Mouse (Mus musculus): ENCODE measurements around the gene Slc37a1. TPM values are rescaled to one million over a fixed set of nuclear protein-coding genes. Genes with fewer than 3 reads are reported as not detected.

Gene Slc37a1
- polyA plus RNA-seq, 1 experiment from 2014 or later, result 2.4 TPM

- Histone ChIP-seq H3K9me3 (replicated peaks; ENCODE audit: control insufficient read depth, low read length) (no peaks in the 10 kb centered on the region), H3K9ac (ENCODE audit: low read depth, low read length) (no peak overlapping the region), H3K4me3 (ENCODE audit: low read depth, low read length) (no peak overlapping the region), H3K27me3 (ENCODE audit: control insufficient read depth, insufficient read depth, low read depth, low read length) (no peaks in the 10 kb centered on the region), H3K27ac (ENCODE audit: low read length) (no peak overlapping the region), H3K4me2 (ENCODE audit: low read depth, low read length) (no peak overlapping the region), H3K4me1 (ENCODE audit: control insufficient read depth, low read depth, low read length) (no peaks in the 10 kb centered on the region; the same call in none of the 2 replicates), H3K36me3 (ENCODE audit: control insufficient read depth, insufficient read depth) (no peaks in the 10 kb centered on the region)
- no peak for ATAC-seq (ENCODE audit: low read depth)
- 35% methylated on average over 3 of the region's 3 CpGs for WGBS (ENCODE audit: insufficient replicate concordance)
Observed at GRCm38 (mm10) chr17:31316998-31317397, 30.4 kb downstream of the Slc37a1 start.

GRCm38 (mm10) chr17:31317521-31318272, 31.1 kb downstream of the Slc37a1 start:
- no peak for ATAC-seq (ENCODE audit: low read depth)
- H3K4me1 ChIP-seq (ENCODE audit: control insufficient read depth, low read depth, low read length), result no peaks in the 10 kb centered on the region; the same call in none of the 2 replicates

GRCm38 (mm10) chr17:31318906-31319767, 32.5 kb downstream of the Slc37a1 start:
- no peak overlapping the region for H3K9ac ChIP-seq (ENCODE audit: low read depth, low read length)

More at GRCm38 (mm10) chr17:31317521-31318272, 31.1 kb downstream of the Slc37a1 start:
- Histone ChIP-seq H3K4me2 (ENCODE audit: low read depth, low read length) (no peak overlapping the region), H3K27ac (ENCODE audit: low read length) (no peak overlapping the region), H3K27me3 (ENCODE audit: control insufficient read depth, insufficient read depth, low read depth, low read length) (no peaks in the 10 kb centered on the region), H3K9ac (ENCODE audit: low read depth, low read length) (no peak overlapping the region), H3K36me3 (ENCODE audit: control insufficient read depth, insufficient read depth) (no peaks in the 10 kb centered on the region), H3K9me3 (replicated peaks; ENCODE audit: control insufficient read depth, low read length) (no peaks in the 10 kb centered on the region), H3K4me3 (ENCODE audit: low read depth, low read length) (no peak overlapping the region)
- 66% methylated on average over 22 of the region's 22 CpGs for WGBS (ENCODE audit: insufficient replicate concordance)

GRCm38 (mm10) chr17:31321425-31321824, 34.8 kb downstream of the Slc37a1 start:
- Histone ChIP-seq H3K36me3 (ENCODE audit: control insufficient read depth, insufficient read depth) (no peaks in the 10 kb centered on the region), H3K9ac (ENCODE audit: low read depth, low read length) (no peak overlapping the region), H3K9me3 (replicated peaks; ENCODE audit: control insufficient read depth, low read length) (no peaks in the 10 kb centered on the region), H3K27me3 (ENCODE audit: control insufficient read depth, insufficient read depth, low read depth, low read length) (no peaks in the 10 kb centered on the region), H3K4me1 (ENCODE audit: control insufficient read depth, low read depth, low read length) (peaks cover 4% of the 10 kb centered on the region), H3K4me2 (ENCODE audit: low read depth, low read length) (no peak overlapping the region), H3K27ac (ENCODE audit: low read length) (no peak overlapping the region), H3K4me3 (ENCODE audit: low read depth, low read length) (no peak overlapping the region)
- no peak for ATAC-seq (ENCODE audit: low read depth)
- WGBS (ENCODE audit: insufficient replicate concordance), result 75% methylated on average over 12 of the region's 12 CpGs

More at GRCm38 (mm10) chr17:31318906-31319767, 32.5 kb downstream of the Slc37a1 start:
- Histone ChIP-seq H3K36me3 (ENCODE audit: control insufficient read depth, insufficient read depth) (no peaks in the 10 kb centered on the region), H3K27me3 (ENCODE audit: control insufficient read depth, insufficient read depth, low read depth, low read length) (no peaks in the 10 kb centered on the region), H3K4me2 (ENCODE audit: low read depth, low read length) (no peak overlapping the region), H3K4me3 (ENCODE audit: low read depth, low read length) (no peak overlapping the region), H3K27ac (ENCODE audit: low read length) (no peak overlapping the region), H3K4me1 (ENCODE audit: control insufficient read depth, low read depth, low read length) (no peaks in the 10 kb centered on the region; the same call in none of the 2 replicates), H3K9me3 (replicated peaks; ENCODE audit: control insufficient read depth, low read length) (no peaks in the 10 kb centered on the region)
- WGBS (ENCODE audit: insufficient replicate concordance), result 72% methylated on average over 19 of the region's 19 CpGs
- no peak for ATAC-seq (ENCODE audit: low read depth)

- Histone ChIP-seq H3K9ac (ENCODE audit: low read depth, low read length) (no peak overlapping the region), H3K4me3 (ENCODE audit: low read depth, low read length) (no peak overlapping the region), H3K27ac (ENCODE audit: low read length) (no peak overlapping the region), H3K36me3 (ENCODE audit: control insufficient read depth, insufficient read depth) (no peaks in the 10 kb centered on the region), H3K4me1 (ENCODE audit: control insufficient read depth, low read depth, low read length) (peaks cover 4% of the 10 kb centered on the region), H3K27me3 (ENCODE audit: control insufficient read depth, insufficient read depth, low read depth, low read length) (no peaks in the 10 kb centered on the region), H3K4me2 (ENCODE audit: low read depth, low read length) (no peak overlapping the region), H3K9me3 (replicated peaks; ENCODE audit: control insufficient read depth, low read length) (no peaks in the 10 kb centered on the region)
- ATAC-seq (ENCODE audit: low read depth), result no peak
- 63% methylated on average over 4 of the region's 4 CpGs for WGBS (ENCODE audit: insufficient replicate concordance)
Observed at GRCm38 (mm10) chr17:31322446-31322845, 35.9 kb downstream of the Slc37a1 start.

- WGBS (ENCODE audit: insufficient replicate concordance), result 75% methylated on average over 4 of the region's 4 CpGs
- Histone ChIP-seq H3K27me3 (ENCODE audit: control insufficient read depth, insufficient read depth, low read depth, low read length) (no peaks in the 10 kb centered on the region), H3K4me3 (ENCODE audit: low read depth, low read length) (no peak overlapping the region), H3K4me1 (ENCODE audit: control insufficient read depth, low read depth, low read length) (peaks cover 4% of the 10 kb centered on the region), H3K9me3 (replicated peaks; ENCODE audit: control insufficient read depth, low read length) (no peaks in the 10 kb centered on the region), H3K9ac (ENCODE audit: low read depth, low read length) (no peak overlapping the region), H3K36me3 (ENCODE audit: control insufficient read depth, insufficient read depth) (no peaks in the 10 kb centered on the region), H3K27ac (ENCODE audit: low read length) (no peak overlapping the region), H3K4me2 (ENCODE audit: low read depth, low read length) (no peak overlapping the region)
- ATAC-seq (ENCODE audit: low read depth), result peak; percentile 60
Observed at GRCm38 (mm10) chr17:31323379-31323778, 36.8 kb downstream of the Slc37a1 start.

GRCm38 (mm10) chr17:31324227-31324626, 37.6 kb downstream of the Slc37a1 start:
- H3K4me3 ChIP-seq (ENCODE audit: low read depth, low read length), result no peak overlapping the region
- H3K36me3 ChIP-seq (ENCODE audit: control insufficient read depth, insufficient read depth), result no peaks in the 10 kb centered on the region
- no peak overlapping the region for H3K4me2 ChIP-seq (ENCODE audit: low read depth, low read length)
- H3K9ac ChIP-seq (ENCODE audit: low read depth, low read length), result no peak overlapping the region
- 89% methylated on average over 8 of the region's 8 CpGs for WGBS (ENCODE audit: insufficient replicate concordance)
- no peak for ATAC-seq (ENCODE audit: low read depth)
- no peaks in the 10 kb centered on the region for H3K27me3 ChIP-seq (ENCODE audit: control insufficient read depth, insufficient read depth, low read depth, low read length)
- H3K4me1 ChIP-seq (ENCODE audit: control insufficient read depth, low read depth, low read length), result peaks cover 4% of the 10 kb centered on the region
- H3K27ac ChIP-seq (ENCODE audit: low read length), result no peak overlapping the region
- no peaks in the 10 kb centered on the region for H3K9me3 ChIP-seq (replicated peaks; ENCODE audit: control insufficient read depth, low read length)

GRCm38 (mm10) chr17:31325451-31326219, 39.0 kb downstream of the Slc37a1 start:
- H3K4me3 ChIP-seq (ENCODE audit: low read depth, low read length), result no peak overlapping the region
- WGBS (ENCODE audit: insufficient replicate concordance), result 46% methylated on average over 13 of the region's 13 CpGs
- no peaks in the 10 kb centered on the region for H3K27me3 ChIP-seq (ENCODE audit: control insufficient read depth, insufficient read depth, low read depth, low read length)
- H3K4me2 ChIP-seq (ENCODE audit: low read depth, low read length), result no peak overlapping the region
- ATAC-seq (ENCODE audit: low read depth), result no peak
- H3K9ac ChIP-seq (ENCODE audit: low read depth, low read length), result no peak overlapping the region
- no peaks in the 10 kb centered on the region for H3K36me3 ChIP-seq (ENCODE audit: control insufficient read depth, insufficient read depth)
- no peaks in the 10 kb centered on the region for H3K9me3 ChIP-seq (replicated peaks; ENCODE audit: control insufficient read depth, low read length)
- peaks cover 4% of the 10 kb centered on the region for H3K4me1 ChIP-seq (ENCODE audit: control insufficient read depth, low read depth, low read length)
- no peak overlapping the region for H3K27ac ChIP-seq (ENCODE audit: low read length)
